Mouse (Mus musculus) lung, embryonic 14.5 days (tissue): ENCODE results near the gene Lrmda. TPM values are rescaled to one million over a fixed set of nuclear protein-coding genes. Genes with fewer than 3 reads are reported as not detected.
A peak's percentile ranks its signal among the peaks of the same experiment; 100 is the strongest.

Experiments
- ATAC-seq: fragments of 200-750 bp; cut with Nextera tagmentation; 2 replicates; pipeline ENCODE4 v1.8.0; 2017; ENCODE audit warnings: mild to moderate bottlenecking, moderate TSS enrichment, moderate library complexity; ENCODE audit not compliant: insufficient read depth
- DNase-seq: peaks from one replicate; pipeline ENCODE4 v3.0.0-alpha.2; 2015
- H3K27ac ChIP-seq: fragments of 300-500 bp; sonication (generic); 2 replicates; pipeline ENCODE4 v1.5.1; 2014; ENCODE audit warnings: low read depth, mild to moderate bottlenecking, moderate library complexity
- H3K27me3 ChIP-seq: fragments of 300-500 bp; sonication (generic); 2 replicates; pipeline ENCODE4 v1.6.1; 2014; ENCODE audit warnings: low read length, control low read depth; ENCODE audit not compliant: insufficient read depth
- H3K36me3 ChIP-seq: fragments of 300-500 bp; sonication (generic); 2 replicates; pipeline ENCODE4 v1.6.1; 2014; ENCODE audit warnings: control low read depth; ENCODE audit not compliant: insufficient read depth
- H3K4me1 ChIP-seq: fragments of 300-500 bp; sonication (generic); 2 replicates; pipeline ENCODE4 v1.6.1; 2014; ENCODE audit warnings: antibody characterized with exemption, control low read depth; ENCODE audit not compliant: insufficient read depth
- H3K4me2 ChIP-seq: fragments of 300-500 bp; sonication (generic); 2 replicates; pipeline ENCODE4 v1.6.1; 2014; ENCODE audit warnings: mild to moderate bottlenecking
- H3K4me3 ChIP-seq: fragments of 300-500 bp; sonication (generic); 2 replicates; pipeline ENCODE4 v1.5.1; 2014; ENCODE audit warnings: low read depth, low read length
- H3K9ac ChIP-seq: fragments of 300-500 bp; sonication (generic); 2 replicates; pipeline ENCODE4 v1.6.1; 2014
- H3K9me3 ChIP-seq: fragments of 300-500 bp; sonication (generic); 2 replicates; pipeline ENCODE4 v1.6.1; 2016; ENCODE audit warnings: low read depth, low read length, control low read depth
- CTCF ChIP-seq: IDR thresholded peaks from 2 replicates; pipeline ENCODE4 v1.5.1; 2016; ENCODE audit warnings: antibody characterized with exemption, low read depth
- WGBS: fragments of 180-500 bp; shearing (Covaris S2); extraction: QIAGEN DNeasy Blood & Tissue Kit; methylation state at CpG from one replicate; pipeline ENCODE4 v1.1.7; 2014; 5-methylcytosine and 5-hydroxymethylcytosine counted together
- polyA plus RNA-seq: library from polyadenylated mRNA; unstranded; fragments of >200 nt; fragmentation: Nextera tagmentation; extraction: Ambion mirVana; gene quantifications from 2 replicates; pipeline ENCODE4 v1.2.1, GENCODE M21; 2014

Gene Lrmda
- polyA plus RNA-seq, 1 experiment from 2014 or later, result 1.1 TPM

DNA sequence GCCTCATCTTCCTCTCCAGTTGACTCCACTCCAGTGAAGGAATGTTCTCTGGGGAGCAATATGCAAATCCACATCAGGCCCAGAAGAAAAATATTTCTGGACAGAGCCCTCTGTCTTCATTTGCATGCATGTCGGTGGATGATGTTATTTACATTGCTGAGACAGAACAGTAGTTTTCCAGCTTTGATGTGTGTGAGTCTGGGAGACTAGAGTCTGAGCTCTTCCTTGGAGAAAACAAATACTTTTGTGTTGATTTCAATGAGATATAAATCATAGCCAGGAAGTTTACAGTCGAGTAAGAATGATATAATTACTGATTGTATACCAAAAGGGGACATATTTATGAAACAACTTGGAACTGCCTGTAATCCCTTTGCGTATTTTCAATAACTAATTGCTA is 415.9 kb downstream of the Lrmda start:
- H3K36me3 ChIP-seq, result no peaks in the 10 kb centered on the region
- no peaks in the 10 kb centered on the region for H3K9me3 ChIP-seq
- H3K4me3 ChIP-seq, result no peak overlapping the region
- 30% methylated on average over 3 of the region's 3 CpGs for WGBS
- H3K27ac ChIP-seq, result no peak overlapping the region
- H3K9ac ChIP-seq, result no peak overlapping the region
- H3K4me2 ChIP-seq, result no peak overlapping the region
- DNase-seq (peak; percentile 53), ATAC-seq (no peak)
- no peaks in the 10 kb centered on the region for H3K27me3 ChIP-seq
- peaks cover 2% of the 10 kb centered on the region; the same call in 1 of the 2 replicates for H3K4me1 ChIP-seq
- no peak for TF ChIP-seq CTCF

GRCm38 (mm10) chr14:22435860-22436377 is 416.4 kb downstream of the Lrmda start:
- Histone ChIP-seq H3K9ac (no peak overlapping the region), H3K9me3 (no peaks in the 10 kb centered on the region), H3K4me2 (no peak overlapping the region), H3K36me3 (no peaks in the 10 kb centered on the region), H3K27me3 (no peaks in the 10 kb centered on the region), H3K4me3 (no peak overlapping the region), H3K27ac (no peak overlapping the region), H3K4me1 (peaks cover 6% of the 10 kb centered on the region; the same call in 1 of the 2 replicates)
- WGBS, result 41% methylated on average over 4 of the region's 4 CpGs
- TF ChIP-seq CTCF, result no peak
- DNase-seq (no peak), ATAC-seq (no peak)

DNA sequence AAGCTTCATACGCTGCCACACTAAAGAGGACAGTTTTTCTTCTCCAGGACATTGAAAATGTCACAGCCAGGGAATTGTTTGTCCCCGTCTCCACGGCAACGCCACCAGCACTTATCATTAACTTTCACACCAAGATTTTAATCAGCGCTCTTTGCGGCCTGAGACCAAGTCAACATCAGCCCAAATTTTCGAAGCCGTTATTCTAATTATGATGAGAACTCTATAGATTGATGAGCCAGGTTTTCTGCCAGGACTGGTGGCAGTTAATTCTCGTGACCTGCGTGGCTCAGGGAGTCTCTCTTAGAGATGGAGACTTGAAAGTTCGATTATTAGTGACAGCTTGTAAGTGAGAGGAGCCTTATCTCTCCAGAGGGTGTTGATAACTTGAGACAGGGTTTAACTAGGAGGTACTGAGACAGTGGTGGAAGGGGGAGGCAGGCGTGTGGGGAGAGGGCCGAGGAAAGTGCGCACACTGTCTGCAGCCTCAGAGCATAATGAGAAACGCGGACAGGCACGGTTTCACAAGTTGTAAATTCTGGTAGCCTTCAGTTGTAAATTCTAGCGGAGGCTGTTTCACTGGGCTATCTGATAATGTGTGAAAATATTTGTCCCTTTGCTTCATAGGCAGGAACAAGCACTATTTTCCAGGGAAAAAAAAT is 421.0 kb downstream of the Lrmda start:
- DNase-seq, result peak; percentile 29
- Histone ChIP-seq H3K27ac (no peak overlapping the region), H3K27me3 (no peaks in the 10 kb centered on the region), H3K4me3 (no peak overlapping the region), H3K4me1 (peaks cover 9% of the 10 kb centered on the region; the same call in 1 of the 2 replicates), H3K9ac (no peak overlapping the region), H3K36me3 (no peaks in the 10 kb centered on the region), H3K9me3 (no peaks in the 10 kb centered on the region), H3K4me2 (peak overlapping the region; percentile 23; the same call in 1 of the 2 replicates)
- 15% methylated on average over 18 of the region's 18 CpGs for WGBS
- ATAC-seq, result 0 out of 2 replicates have a peak, but pooled peaks have one; percentile 17
- TF ChIP-seq CTCF, result no peak

DNA sequence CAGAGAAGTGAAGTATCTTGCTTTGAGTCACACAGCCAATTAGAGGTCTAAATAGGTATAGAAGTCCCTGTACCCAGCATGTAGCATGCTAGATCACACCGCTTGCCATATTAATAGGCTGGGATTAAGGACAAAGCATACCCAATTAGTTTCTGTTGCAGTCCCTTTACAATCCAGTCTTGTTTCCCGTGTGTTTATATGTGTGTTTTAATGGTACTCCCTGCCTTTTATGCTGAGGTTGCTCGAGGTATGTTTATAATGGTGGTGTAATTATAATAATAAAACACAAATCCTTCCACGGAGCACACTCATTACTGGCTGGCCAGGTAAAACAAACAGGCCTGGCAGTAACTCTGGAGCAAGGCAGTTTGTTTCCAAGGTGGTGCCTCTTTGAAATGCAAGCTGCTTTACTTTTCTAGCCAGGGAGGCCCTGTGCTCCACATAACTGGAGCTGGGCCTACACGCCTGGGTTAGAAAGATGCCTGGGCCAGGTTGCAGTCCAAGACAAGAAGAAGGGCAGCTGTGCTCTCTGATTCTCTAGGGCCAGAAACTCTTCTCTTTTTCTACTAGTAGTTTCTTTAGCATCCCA is 422.4 kb downstream of the Lrmda start:
- no peak for ATAC-seq

DNA sequence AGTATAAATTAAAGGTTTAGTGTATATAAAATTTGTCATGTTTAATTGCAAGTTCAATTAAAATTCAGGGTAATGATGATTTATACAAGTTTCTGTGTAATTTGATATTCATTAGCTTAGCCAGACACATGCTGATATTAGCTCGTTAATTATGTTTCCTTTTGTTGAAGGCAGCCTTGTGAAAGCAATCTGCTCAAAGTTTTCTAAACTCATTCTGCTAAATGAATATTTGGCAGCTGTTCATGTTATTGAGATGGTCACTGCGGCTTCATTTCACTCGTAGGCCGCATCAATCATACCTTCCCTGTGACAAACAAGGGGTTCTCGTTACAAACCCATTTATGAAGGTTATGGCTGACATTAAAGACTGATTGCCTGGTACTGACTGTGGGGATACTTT is 423.2 kb downstream of the Lrmda start:
- no peaks in the 10 kb centered on the region for H3K36me3 ChIP-seq
- H3K27ac ChIP-seq, result no peak overlapping the region
- H3K27me3 ChIP-seq, result no peaks in the 10 kb centered on the region
- no peak for TF ChIP-seq CTCF
- DNase-seq, result no peak
- no peak for ATAC-seq
- no peak overlapping the region for H3K4me2 ChIP-seq
- no peak overlapping the region for H3K4me3 ChIP-seq
- no peak overlapping the region for H3K9ac ChIP-seq
- WGBS, result 68% methylated on average over 5 of the region's 5 CpGs
- H3K9me3 ChIP-seq, result no peaks in the 10 kb centered on the region
- H3K4me1 ChIP-seq, result peaks cover 9% of the 10 kb centered on the region; the same call in 1 of the 2 replicates

More for the DNA sequence above, 422.4 kb downstream of the Lrmda start:
- 68% methylated on average over 5 of the region's 5 CpGs for WGBS
- Histone ChIP-seq H3K27ac (no peak overlapping the region), H3K4me1 (peaks cover 9% of the 10 kb centered on the region; the same call in 1 of the 2 replicates), H3K27me3 (no peaks in the 10 kb centered on the region), H3K4me3 (no peak overlapping the region), H3K4me2 (no peak overlapping the region), H3K9ac (no peak overlapping the region), H3K36me3 (no peaks in the 10 kb centered on the region), H3K9me3 (no peaks in the 10 kb centered on the region)
- TF ChIP-seq CTCF, result no peak
- no peak for DNase-seq

DNA sequence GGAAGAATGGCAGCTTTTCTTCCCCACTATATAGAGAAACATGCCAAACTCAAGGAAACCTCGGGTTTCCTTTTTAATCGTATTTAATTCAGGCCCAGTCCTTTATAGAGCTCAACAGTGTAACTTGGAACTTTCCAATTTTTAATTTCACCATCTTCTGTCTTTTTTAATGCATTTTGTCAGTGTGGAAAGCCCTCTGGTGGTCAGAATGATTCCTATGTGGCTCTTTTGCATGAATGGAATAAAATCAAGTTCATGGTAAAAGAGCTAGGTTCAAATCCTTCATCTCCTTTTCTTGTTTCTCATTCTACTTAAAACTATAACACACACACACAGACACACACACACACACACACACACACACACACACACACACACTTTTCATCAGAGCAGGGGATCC is 425.0 kb downstream of the Lrmda start:
- H3K9me3 ChIP-seq, result no peaks in the 10 kb centered on the region
- no peak overlapping the region for H3K27ac ChIP-seq
- peak; percentile 66 for DNase-seq
- no peak overlapping the region for H3K4me3 ChIP-seq
- ATAC-seq, result no peak
- no peaks in the 10 kb centered on the region for H3K27me3 ChIP-seq
- H3K4me1 ChIP-seq, result peaks cover 9% of the 10 kb centered on the region; the same call in 1 of the 2 replicates
- no peaks in the 10 kb centered on the region for H3K36me3 ChIP-seq
- peak; percentile 52 for TF ChIP-seq CTCF
- WGBS, result 84% methylated on average over 2 of the region's 2 CpGs
- H3K9ac ChIP-seq, result no peak overlapping the region
- H3K4me2 ChIP-seq, result no peak overlapping the region

DNA sequence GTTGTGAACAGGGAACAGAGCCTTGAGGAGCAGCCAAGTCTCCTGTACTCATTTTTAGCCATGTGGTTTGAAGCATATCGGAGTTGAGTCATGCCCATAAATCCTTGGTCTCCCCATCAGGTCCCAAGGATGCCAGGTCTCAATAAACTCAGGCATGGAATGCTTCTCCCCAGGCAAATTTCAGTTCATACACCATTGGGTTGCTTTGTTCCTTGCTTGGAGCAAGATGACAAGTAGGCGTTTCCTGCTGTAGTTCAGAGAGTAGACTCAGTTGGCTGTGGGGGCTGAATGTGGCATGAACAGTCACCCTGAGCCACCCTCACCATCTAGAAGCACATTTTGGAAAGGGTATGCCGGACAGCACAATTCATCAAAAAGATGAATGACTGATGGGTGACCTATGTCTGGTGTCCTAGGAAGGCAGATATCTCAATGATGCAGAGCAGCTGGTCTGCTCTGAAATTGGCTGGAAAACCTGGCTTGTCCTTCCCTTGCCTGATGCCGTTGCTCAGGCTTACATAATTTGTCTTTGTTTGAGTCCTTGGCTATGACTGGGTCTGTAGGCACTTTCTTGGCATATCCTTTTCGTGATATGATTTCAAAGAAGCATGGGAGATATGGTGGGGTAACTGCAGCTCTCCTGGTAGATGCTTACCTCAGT is 425.8 kb downstream of the Lrmda start:
- Histone ChIP-seq H3K36me3 (no peaks in the 10 kb centered on the region), H3K9me3 (no peaks in the 10 kb centered on the region), H3K4me2 (no peak overlapping the region), H3K9ac (no peak overlapping the region), H3K4me1 (peaks cover 8% of the 10 kb centered on the region; the same call in 1 of the 2 replicates), H3K27me3 (no peaks in the 10 kb centered on the region), H3K4me3 (no peak overlapping the region), H3K27ac (no peak overlapping the region)
- WGBS, result 46% methylated on average over 5 of the region's 5 CpGs
- peak; percentile 85 for DNase-seq
- ATAC-seq, result peak; percentile 75
- no peak for TF ChIP-seq CTCF
